Mouse (Mus musculus) heart, adult 2 months (tissue): ENCODE measurements around the gene Nphp1.

Source experiments
- CTCF ChIP-seq: fragments of 200-600 bp; IDR thresholded peaks from 2 replicates; pipeline ENCODE4 v1.8.1; 2022; ENCODE audit warnings: antibody characterized with exemption, mild to moderate bottlenecking, moderate library complexity
- EP300 ChIP-seq: fragments of 200-500 bp; IDR thresholded peaks from 2 replicates; pipeline ENCODE4 v1.6.1; 2011; ENCODE audit warnings: low read depth, low read length, control low read depth; ENCODE audit not compliant: insufficient read depth
- POLR2A ChIP-seq: fragments of 200-500 bp; IDR thresholded peaks from 2 replicates; pipeline ENCODE4 v1.6.1; 2011; ENCODE audit warnings: mild to moderate bottlenecking, low read depth, low read length, control low read depth; ENCODE audit not compliant: insufficient read depth

- TF ChIP-seq POLR2A (no peak), CTCF (peak; percentile 28), EP300 (no peak)
Measured at GRCm38 (mm10) chr2:127737885-127738284, 50.8 kb downstream of the Nphp1 start.
